Mouse (Mus musculus) liver, embryonic 14.5 days (tissue): ENCODE results near the gene Ncs1.
A peak's percentile ranks its signal among the peaks of the same experiment; 100 is the strongest.

Experiments
- CTCF ChIP-seq: IDR thresholded peaks from 2 replicates; pipeline ENCODE4 v1.5.1; 2016; ENCODE audit warnings: antibody characterized with exemption, low read depth, control low read depth
- EP300 ChIP-seq: IDR thresholded peaks from 2 replicates; pipeline ENCODE4 v1.6.1; 2016; ENCODE audit warnings: antibody characterized with exemption, low read depth

DNA sequence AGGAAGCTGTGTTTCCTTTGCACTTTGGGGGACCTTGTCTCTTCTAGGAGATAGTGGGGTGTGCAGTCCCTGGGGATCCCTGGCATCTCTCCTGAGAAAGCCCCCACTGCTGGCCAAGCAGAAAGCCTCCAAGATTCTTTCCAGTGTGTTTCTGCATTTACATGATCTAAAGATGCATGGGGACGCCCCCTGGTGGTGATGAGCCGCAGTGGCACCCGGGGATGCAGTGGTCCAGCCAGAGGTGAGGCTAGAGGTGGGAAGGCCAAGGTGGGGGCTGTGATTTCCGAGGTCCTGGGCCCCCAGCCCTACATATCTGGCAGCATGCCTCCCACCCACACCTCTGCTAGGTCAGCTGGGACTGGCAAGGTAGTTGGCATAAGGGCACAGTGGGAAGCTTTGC, 49.4 kb downstream of the Ncs1 start:
- peak; percentile 95 for TF ChIP-seq CTCF
- TF ChIP-seq EP300, result no peak
